Mouse (Mus musculus) lung, postnatal 0 days (tissue): ENCODE data around the gene Dlgap3.

Experiments used
- CTCF ChIP-seq: IDR thresholded peaks from 2 replicates; pipeline ENCODE4 v1.5.1; 2016; ENCODE audit warnings: antibody characterized with exemption, mild to moderate bottlenecking
- EP300 ChIP-seq: IDR thresholded peaks from 2 replicates; pipeline ENCODE4 v1.6.1; 2016; ENCODE audit warnings: antibody characterized with exemption, mild to moderate bottlenecking, control low read depth

GRCm38 (mm10) chr4:127261601-127262000 lies 92.6 kb downstream of the Dlgap3 start:
- no peak for TF ChIP-seq EP300
- no peak for TF ChIP-seq CTCF
